Mouse (Mus musculus): ENCODE data around the gene Ckb. TPM values are rescaled to one million over a fixed set of nuclear protein-coding genes. Genes with fewer than 3 reads are reported as not detected.
"Not testable (repeated sequence)": the region's sequence is repeated elsewhere in the genome, so short reads cannot be mapped to it uniquely, and the experiment has no call there.

Gene Ckb
- 787 and 806 TPM in 2 replicates for polyA plus RNA-seq (2014; fragmentation: Nextera tagmentation; extraction: Ambion mirVana)

- DNase-seq (ENCODE audit: low spot score) (peak; percentile 86), ATAC-seq (replicated peaks; ENCODE audit: low FRiP score, low TSS enrichment, low read depth) (peak; percentile 63)
- H3K36me3 ChIP-seq (ENCODE audit: control insufficient read depth, insufficient read depth, low read length): peaks cover 4% of the 10 kb centered on the region; the same call in 1 of the 2 replicates
- H3K27me3 ChIP-seq (replicated peaks; ENCODE audit: control insufficient read depth, insufficient read depth, low read length): peaks cover 20% of the 10 kb centered on the region
- H3K9ac ChIP-seq (ENCODE audit: low read length): peak within 1 kb of the TSS; percentile 55
- peak within 1 kb of the TSS; percentile 16; the same call in 1 of the 2 replicates for H3K27ac ChIP-seq (ENCODE audit: low read depth)
- peak within 1 kb of the TSS; percentile 68 for H3K4me2 ChIP-seq (ENCODE audit: low read length)
- H3K4me1 ChIP-seq (replicated peaks; ENCODE audit: control insufficient read depth, insufficient read depth, low read length): peaks cover 32% of the 10 kb centered on the region
- no peaks in the 10 kb centered on the region for H3K9me3 ChIP-seq (ENCODE audit: control insufficient read depth, low read length)
- WGBS: under 1% methylated on average over 31 of the region's 31 CpGs
- H3K4me3 ChIP-seq (ENCODE audit: low read depth, low read length): peak within 1 kb of the TSS; percentile 53
Measured at GRCm38 (mm10) chr12:111672176-111672575, at the start of gene Ckb. Gene Ckb, minus strand, starts transcription at chr12:111672338.

- H3K4me3 ChIP-seq (ENCODE audit: low read depth, low read length): no peak overlapping the region
- no peak overlapping the region for H3K27ac ChIP-seq (ENCODE audit: low read depth)
- H3K9me3 ChIP-seq (ENCODE audit: control insufficient read depth, low read length): no peaks in the 10 kb centered on the region
- no peaks in the 10 kb centered on the region for H3K4me1 ChIP-seq (replicated peaks; ENCODE audit: control insufficient read depth, insufficient read depth, low read length)
- no peaks in the 10 kb centered on the region for H3K27me3 ChIP-seq (replicated peaks; ENCODE audit: control insufficient read depth, insufficient read depth, low read length)
- no peak for DNase-seq (ENCODE audit: low spot score)
- peaks cover 7% of the 10 kb centered on the region for H3K36me3 ChIP-seq (ENCODE audit: control insufficient read depth, insufficient read depth, low read length)
- no peak overlapping the region for H3K9ac ChIP-seq (ENCODE audit: low read length)
- ATAC-seq (replicated peaks; ENCODE audit: low FRiP score, low TSS enrichment, low read depth): no peak
- no peak overlapping the region for H3K4me2 ChIP-seq (ENCODE audit: low read length)
- 74% methylated on average over 4 of the region's 4 CpGs for WGBS
Measured at GRCm38 (mm10) chr12:111720222-111720621, 48.1 kb upstream of the Ckb start.

GRCm38 (mm10) chr12:111718656-111719055 lies 46.5 kb upstream of the Ckb start:
- H3K4me2 ChIP-seq (ENCODE audit: low read length): no peak overlapping the region
- ATAC-seq (replicated peaks; ENCODE audit: low FRiP score, low TSS enrichment, low read depth) (no peak), DNase-seq (ENCODE audit: low spot score) (no peak)
- no peaks in the 10 kb centered on the region for H3K27me3 ChIP-seq (replicated peaks; ENCODE audit: control insufficient read depth, insufficient read depth, low read length)
- no peak overlapping the region for H3K9ac ChIP-seq (ENCODE audit: low read length)
- no peak overlapping the region for H3K4me3 ChIP-seq (ENCODE audit: low read depth, low read length)
- WGBS: 75% methylated on average over 8 of the region's 8 CpGs
- peaks cover 6% of the 10 kb centered on the region; the same call in 1 of the 2 replicates for H3K4me1 ChIP-seq (replicated peaks; ENCODE audit: control insufficient read depth, insufficient read depth, low read length)
- H3K36me3 ChIP-seq (ENCODE audit: control insufficient read depth, insufficient read depth, low read length): peaks cover 7% of the 10 kb centered on the region
- no peaks in the 10 kb centered on the region for H3K9me3 ChIP-seq (ENCODE audit: control insufficient read depth, low read length)
- no peak overlapping the region for H3K27ac ChIP-seq (ENCODE audit: low read depth)

GRCm38 (mm10) chr12:111716505-111716904 lies 44.4 kb upstream of the Ckb start:
- no peak for DNase-seq (ENCODE audit: low spot score)
- Histone ChIP-seq H3K9ac (ENCODE audit: low read length) (no peak overlapping the region), H3K4me1 (replicated peaks; ENCODE audit: control insufficient read depth, insufficient read depth, low read length) (peaks cover 13% of the 10 kb centered on the region), H3K4me3 (ENCODE audit: low read depth, low read length) (no peak overlapping the region), H3K27ac (ENCODE audit: low read depth) (no peak overlapping the region), H3K36me3 (ENCODE audit: control insufficient read depth, insufficient read depth, low read length) (no peaks in the 10 kb centered on the region), H3K27me3 (replicated peaks; ENCODE audit: control insufficient read depth, insufficient read depth, low read length) (no peaks in the 10 kb centered on the region), H3K4me2 (ENCODE audit: low read length) (no peak overlapping the region), H3K9me3 (ENCODE audit: control insufficient read depth, low read length) (no peaks in the 10 kb centered on the region)
- WGBS: 97% methylated on average over 7 of the region's 7 CpGs
- no peak for ATAC-seq (replicated peaks; ENCODE audit: low FRiP score, low TSS enrichment, low read depth)

- WGBS: 73% methylated on average over 6 of the region's 6 CpGs
- Histone ChIP-seq H3K4me1 (replicated peaks; ENCODE audit: control insufficient read depth, insufficient read depth, low read length) (peaks cover 13% of the 10 kb centered on the region), H3K4me3 (ENCODE audit: low read depth, low read length) (peak overlapping the region; percentile 84), H3K9ac (ENCODE audit: low read length) (peak overlapping the region; percentile 91), H3K36me3 (ENCODE audit: control insufficient read depth, insufficient read depth, low read length) (peaks cover 24% of the 10 kb centered on the region), H3K4me2 (ENCODE audit: low read length) (peak overlapping the region; percentile 49)
- H3K27me3 ChIP-seq (replicated peaks; ENCODE audit: control insufficient read depth, insufficient read depth, low read length); H3K27ac ChIP-seq (ENCODE audit: low read depth); ATAC-seq (replicated peaks; ENCODE audit: low FRiP score, low TSS enrichment, low read depth); DNase-seq (ENCODE audit: low spot score); H3K9me3 ChIP-seq (ENCODE audit: control insufficient read depth, low read length): not testable (repeated sequence)
Measured at GRCm38 (mm10) chr12:111713880-111714279, 41.7 kb upstream of the Ckb start.

- under 1% methylated on average over 54 of the region's 86 CpGs for WGBS
- peaks cover 32% of the 10 kb centered on the region for H3K36me3 ChIP-seq (ENCODE audit: control insufficient read depth, insufficient read depth, low read length)
- H3K4me3 ChIP-seq (ENCODE audit: low read depth, low read length): peak within 1 kb of the TSS; percentile 84
Measured at GRCm38 (mm10) chr12:111713004-111713651, 41.0 kb upstream of the Ckb start, which contains the start of the genes Bag5 and Apopt1. Gene Bag5, minus strand, starts transcription at chr12:111713257. Gene Apopt1, plus strand, starts transcription at chr12:111713261.

GRCm38 (mm10) chr12:111712476-111712875 lies 40.3 kb upstream of the Ckb start:
- ATAC-seq (replicated peaks; ENCODE audit: low FRiP score, low TSS enrichment, low read depth): peak; percentile 24; the same call in 1 of the 2 replicates
- H3K9ac ChIP-seq (ENCODE audit: low read length): peak overlapping the region; percentile 91
- no peak for DNase-seq (ENCODE audit: low spot score)
- no peaks in the 10 kb centered on the region for H3K27me3 ChIP-seq (replicated peaks; ENCODE audit: control insufficient read depth, insufficient read depth, low read length)
- WGBS: under 1% methylated on average over 33 of the region's 33 CpGs
- H3K4me2 ChIP-seq (ENCODE audit: low read length): peak overlapping the region; percentile 77
- no peaks in the 10 kb centered on the region for H3K9me3 ChIP-seq (ENCODE audit: control insufficient read depth, low read length)
- peak overlapping the region; percentile 62 for H3K27ac ChIP-seq (ENCODE audit: low read depth)
- peak overlapping the region; percentile 84 for H3K4me3 ChIP-seq (ENCODE audit: low read depth, low read length)
- H3K36me3 ChIP-seq (ENCODE audit: control insufficient read depth, insufficient read depth, low read length): peaks cover 33% of the 10 kb centered on the region
- H3K4me1 ChIP-seq (replicated peaks; ENCODE audit: control insufficient read depth, insufficient read depth, low read length): peaks cover 13% of the 10 kb centered on the region

More at GRCm38 (mm10) chr12:111713004-111713651, 41.0 kb upstream of the Ckb start, which contains the start of the genes Bag5 and Apopt1:
- H3K27me3 ChIP-seq (replicated peaks; ENCODE audit: control insufficient read depth, insufficient read depth, low read length): no peaks in the 10 kb centered on the region
- DNase-seq (ENCODE audit: low spot score) (peak; percentile 90), ATAC-seq (replicated peaks; ENCODE audit: low FRiP score, low TSS enrichment, low read depth) (peak; percentile 93)
- peaks cover 13% of the 10 kb centered on the region for H3K4me1 ChIP-seq (replicated peaks; ENCODE audit: control insufficient read depth, insufficient read depth, low read length)
- no peaks in the 10 kb centered on the region for H3K9me3 ChIP-seq (ENCODE audit: control insufficient read depth, low read length)
- peak within 1 kb of the TSS; percentile 91 for H3K9ac ChIP-seq (ENCODE audit: low read length)
- H3K4me2 ChIP-seq (ENCODE audit: low read length): peak within 1 kb of the TSS; percentile 77
- peak within 1 kb of the TSS; percentile 62 for H3K27ac ChIP-seq (ENCODE audit: low read depth)

GRCm38 (mm10) chr12:111710091-111710490 lies 38.0 kb upstream of the Ckb start:
- no peak for ATAC-seq (replicated peaks; ENCODE audit: low FRiP score, low TSS enrichment, low read depth)
- Histone ChIP-seq H3K27ac (ENCODE audit: low read depth) (no peak overlapping the region), H3K27me3 (replicated peaks; ENCODE audit: control insufficient read depth, insufficient read depth, low read length) (no peaks in the 10 kb centered on the region), H3K36me3 (ENCODE audit: control insufficient read depth, insufficient read depth, low read length) (peaks cover 38% of the 10 kb centered on the region), H3K4me2 (ENCODE audit: low read length) (no peak overlapping the region), H3K4me3 (ENCODE audit: low read depth, low read length) (no peak overlapping the region), H3K9ac (ENCODE audit: low read length) (no peak overlapping the region), H3K9me3 (ENCODE audit: control insufficient read depth, low read length) (no peaks in the 10 kb centered on the region), H3K4me1 (replicated peaks; ENCODE audit: control insufficient read depth, insufficient read depth, low read length) (peaks cover 17% of the 10 kb centered on the region)
- 87% methylated on average over 10 of the region's 10 CpGs for WGBS
- DNase-seq (ENCODE audit: low spot score): no peak

Data from intestine, embryonic 14.5 days (tissue).